Mouse (Mus musculus) c-Kit-positive CD71-positive TER-119-negative erythroid progenitor cells, embryonic 14.5 days (primary cell): ENCODE results near the gene N4bp1.

Source experiments
- DNase-seq: peaks from one replicate; pipeline ENCODE4 v3.0.0-alpha.2; 2013; ENCODE audit warnings: low read depth

The N4bp1 gene

DNA sequence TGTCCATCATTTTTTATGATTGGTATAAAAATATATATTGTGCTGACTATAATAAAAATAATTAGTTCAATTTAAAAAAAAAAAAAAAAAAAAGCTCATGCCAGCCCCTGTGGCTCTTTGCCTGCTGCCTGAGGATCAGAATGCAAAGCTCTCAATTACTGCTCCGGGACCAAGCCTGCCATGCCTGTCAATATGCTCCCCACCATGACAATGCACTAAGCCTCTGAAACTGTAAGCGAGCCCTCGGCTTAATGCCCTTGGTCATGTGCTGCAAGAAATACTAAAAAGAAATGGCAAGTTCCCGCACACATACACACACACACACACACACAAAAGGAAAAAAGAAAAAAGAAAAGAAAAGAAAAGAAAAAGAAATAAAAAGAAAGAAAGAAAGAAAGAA lies 60.3 kb downstream of the N4bp1 start:
- DNase-seq: no peak

- DNase-seq: peak; percentile 31
Observed at GRCm38 (mm10) chr8:86820756-86821201, 64.3 kb downstream of the N4bp1 start.

- no peak for DNase-seq
Observed at GRCm38 (mm10) chr8:86820186-86820755, 64.8 kb downstream of the N4bp1 start.

GRCm38 (mm10) chr8:86819426-86819825 lies 65.6 kb downstream of the N4bp1 start:
- no peak for DNase-seq

DNA sequence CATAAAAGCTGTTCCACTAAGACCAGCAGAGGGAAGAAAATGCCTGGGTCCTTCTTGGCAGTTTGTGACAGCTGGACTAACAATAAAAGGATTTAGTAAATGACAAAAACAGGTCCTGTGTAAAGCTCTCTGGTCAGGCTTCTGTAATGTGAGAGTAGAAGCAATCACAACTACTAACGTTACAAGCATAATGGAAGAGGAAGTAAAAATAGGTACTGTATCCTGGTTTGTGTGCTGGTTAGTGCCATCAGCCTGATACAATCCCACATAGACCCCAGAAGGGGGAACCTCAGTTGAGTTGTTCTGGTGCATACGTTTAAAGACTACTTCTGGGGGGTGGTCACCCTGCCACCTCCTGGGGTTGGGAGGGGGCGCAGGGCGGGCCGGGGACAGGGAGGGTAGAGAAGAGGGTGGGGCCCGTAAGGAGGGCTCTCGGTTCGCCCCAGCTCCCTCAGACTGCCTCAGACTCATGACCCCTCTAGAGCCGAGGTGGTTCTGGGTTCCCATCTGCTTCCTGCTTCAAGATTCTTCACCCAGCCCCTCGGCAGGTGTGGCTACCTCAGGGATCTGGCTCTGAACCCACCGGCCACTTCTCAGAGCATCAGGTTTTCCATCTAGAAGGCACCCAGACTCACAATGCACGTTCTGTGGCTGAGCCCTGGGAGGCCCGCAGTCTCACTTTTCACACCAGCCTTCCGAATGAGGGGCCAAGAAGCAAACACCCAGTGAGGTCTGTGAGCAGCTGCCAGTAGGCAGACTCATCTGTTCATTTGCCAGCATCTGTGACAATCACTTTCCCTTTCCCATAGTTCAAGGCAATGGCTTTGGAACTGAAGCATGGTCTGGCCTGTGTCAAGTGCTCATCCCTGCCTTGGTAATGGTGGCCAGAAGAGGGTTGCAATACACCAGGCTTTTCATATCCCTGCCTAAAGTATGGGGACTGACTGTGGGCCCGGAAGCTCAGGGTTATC lies 75.8 kb downstream of the N4bp1 start:
- DNase-seq: no peak

DNA sequence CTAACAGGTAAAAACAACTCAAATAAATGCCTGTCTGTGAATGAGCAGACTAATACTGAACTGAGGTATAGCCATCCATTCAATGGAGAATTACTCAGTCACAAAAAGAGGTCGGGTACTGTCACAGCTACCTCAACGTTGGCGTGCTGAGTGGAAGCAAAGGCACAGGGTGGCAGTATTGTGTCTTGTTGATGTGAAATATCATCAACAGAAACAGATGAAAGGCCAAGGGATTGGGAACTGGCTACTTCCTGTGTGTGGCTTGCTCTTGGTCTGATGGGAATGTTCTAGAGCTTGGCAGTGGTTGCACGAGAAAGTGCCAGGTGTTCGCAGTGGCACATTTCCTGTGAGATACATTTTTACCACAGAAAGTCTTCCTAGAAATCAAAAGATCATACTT lies 76.8 kb downstream of the N4bp1 start:
- DNase-seq: no peak

DNA sequence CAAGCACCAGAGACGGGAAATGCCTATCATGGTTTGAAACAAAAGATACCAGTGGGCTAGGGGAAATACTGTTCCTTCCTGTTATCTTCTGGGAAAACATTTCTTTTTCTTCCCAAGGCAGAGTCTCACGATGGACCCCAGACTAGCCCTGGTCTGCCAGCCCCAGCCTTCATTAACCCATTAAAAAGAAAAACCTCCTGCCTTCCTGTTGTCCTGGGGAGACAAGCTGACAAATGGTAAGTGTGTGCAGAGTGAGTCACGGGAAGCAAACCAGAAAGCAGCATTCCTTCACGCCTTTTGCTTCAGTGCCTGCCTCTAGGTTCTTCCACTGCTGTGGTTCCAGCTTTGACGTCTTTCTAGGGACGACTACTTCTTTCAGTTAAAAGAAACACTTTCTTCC lies 83.1 kb downstream of the N4bp1 start:
- no peak for DNase-seq

DNA sequence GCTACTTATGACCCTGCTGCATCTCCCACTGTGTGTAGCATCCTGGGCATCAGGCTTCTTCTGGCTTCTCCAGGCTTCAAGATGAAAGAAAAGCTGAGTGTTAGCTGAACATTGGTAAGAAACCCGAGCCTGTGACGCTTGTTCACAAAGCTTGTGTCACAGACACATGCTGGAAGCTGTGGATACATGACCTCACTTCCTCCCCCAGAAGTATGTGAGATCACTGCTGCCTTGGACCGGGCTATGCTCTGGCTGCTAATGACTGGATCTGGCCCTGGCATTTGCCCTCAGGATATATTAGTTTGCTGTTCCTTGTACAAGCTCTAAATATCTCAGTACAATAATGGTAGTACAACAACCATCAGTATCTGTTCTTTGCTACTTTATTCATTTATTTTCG lies 84.1 kb downstream of the N4bp1 start:
- DNase-seq: no peak

DNA sequence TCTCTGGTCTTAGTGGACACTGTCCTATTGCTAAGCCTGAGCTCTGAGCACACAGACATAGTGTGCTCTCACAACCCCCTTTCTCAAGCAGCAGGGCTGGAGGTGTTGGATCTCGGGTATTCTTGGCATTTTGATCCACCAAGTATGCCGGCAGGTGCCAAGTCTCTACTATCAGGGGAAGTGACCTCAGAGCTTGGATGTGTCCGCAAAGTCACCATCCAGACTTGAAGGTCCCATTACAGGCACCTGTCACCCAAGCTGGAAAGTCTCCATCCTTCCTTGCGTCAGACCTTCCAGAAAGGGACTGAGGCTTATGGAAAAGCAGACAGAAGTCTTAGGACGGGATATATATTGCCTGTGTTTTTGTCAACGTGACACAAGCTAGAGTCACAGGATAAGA lies 86.9 kb downstream of the N4bp1 start:
- DNase-seq: no peak

GRCm38 (mm10) chr8:86797705-86798104 lies 87.4 kb downstream of the N4bp1 start:
- DNase-seq: no peak

GRCm38 (mm10) chr8:86794716-86795115 lies 90.3 kb downstream of the N4bp1 start:
- no peak for DNase-seq

DNA sequence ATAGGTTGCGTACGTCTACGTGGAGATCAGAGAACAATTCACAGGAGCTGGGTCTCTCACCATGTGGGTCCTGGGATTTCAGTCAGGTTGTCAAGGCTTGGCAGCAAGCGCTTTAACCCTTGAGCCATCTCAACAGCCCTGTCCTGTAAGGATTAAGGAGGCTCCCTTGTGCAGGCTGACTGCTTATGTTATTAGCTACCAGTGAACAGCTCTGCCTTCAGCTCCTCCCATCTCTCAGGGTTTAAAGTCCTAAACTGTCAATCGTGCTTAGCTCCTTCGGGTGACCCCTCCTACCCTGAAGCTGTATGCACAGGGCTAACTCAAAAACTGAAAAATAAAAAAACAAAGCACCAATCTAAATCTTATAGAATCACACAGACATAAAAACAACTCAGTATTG lies 93.5 kb downstream of the N4bp1 start:
- no peak for DNase-seq

DNA sequence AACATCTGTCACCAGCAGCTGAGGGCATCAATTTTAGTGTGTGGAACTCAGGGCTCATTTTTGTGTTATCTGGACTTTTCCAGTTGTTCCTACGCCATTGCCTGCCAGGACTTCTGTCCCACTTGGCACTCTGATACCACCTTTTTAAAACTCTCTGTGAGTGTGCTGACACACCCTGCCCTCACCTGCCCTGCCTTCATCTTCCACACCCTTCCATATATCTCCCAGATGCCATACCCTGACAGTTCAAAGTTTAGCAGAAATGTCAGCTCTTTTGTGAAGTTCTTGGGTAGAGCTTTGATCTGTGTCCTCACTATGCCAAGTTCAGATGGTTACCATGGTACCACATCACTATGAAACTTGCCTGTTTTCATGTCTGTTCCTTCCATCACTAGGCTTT lies 95.5 kb downstream of the N4bp1 start:
- DNase-seq: no peak

DNA sequence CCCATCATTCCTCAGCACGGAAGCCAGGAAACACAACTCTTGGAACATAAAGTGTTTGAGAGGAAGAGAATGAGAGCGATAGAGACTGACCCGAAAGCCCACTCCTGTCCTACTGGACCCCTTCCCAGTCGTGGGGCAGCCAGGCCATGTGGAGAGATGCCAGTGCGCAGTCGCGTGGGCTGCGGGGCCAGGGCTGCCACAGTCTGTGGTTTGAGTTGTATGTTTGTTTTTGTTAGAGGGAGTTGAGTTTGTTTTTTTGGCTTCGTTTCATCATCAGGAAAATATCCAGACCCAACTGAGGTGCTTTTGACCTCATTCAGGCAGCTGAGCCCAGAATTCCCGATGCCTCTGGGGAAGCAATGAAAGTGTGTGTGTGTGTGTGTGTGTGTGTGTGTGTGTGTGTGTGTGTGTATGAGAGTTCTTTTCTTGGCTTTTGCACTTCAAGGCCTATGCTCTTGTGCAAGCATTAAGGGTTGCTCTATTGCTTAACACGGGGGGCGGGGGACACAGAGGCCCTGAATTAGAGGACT lies 97.1 kb downstream of the N4bp1 start:
- no peak for DNase-seq

- no peak for DNase-seq
Observed at GRCm38 (mm10) chr8:86786498-86786897, 98.6 kb downstream of the N4bp1 start.

GRCm38 (mm10) chr8:86781094-86781493 lies 104.0 kb downstream of the N4bp1 start:
- no peak for DNase-seq

DNA sequence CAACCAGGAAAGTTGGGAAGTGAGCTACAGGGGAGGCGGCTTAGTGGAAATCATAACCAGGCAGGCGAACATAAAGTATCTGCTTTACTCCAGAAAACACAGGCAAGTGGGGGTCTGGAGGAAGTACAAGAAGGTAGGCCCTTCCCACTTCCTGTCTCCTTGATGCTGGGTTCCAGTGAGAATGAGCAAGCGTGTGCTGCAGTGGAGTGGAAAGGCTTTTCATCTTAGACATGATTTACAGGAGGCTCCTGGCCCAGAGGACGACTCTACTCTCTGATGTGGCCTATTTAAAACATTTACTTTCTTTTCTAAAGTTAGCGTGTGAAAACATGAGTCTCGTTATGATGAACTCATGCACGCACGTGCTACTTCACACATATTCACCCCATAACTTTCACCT lies 105.9 kb downstream of the N4bp1 start:
- no peak for DNase-seq

DNA sequence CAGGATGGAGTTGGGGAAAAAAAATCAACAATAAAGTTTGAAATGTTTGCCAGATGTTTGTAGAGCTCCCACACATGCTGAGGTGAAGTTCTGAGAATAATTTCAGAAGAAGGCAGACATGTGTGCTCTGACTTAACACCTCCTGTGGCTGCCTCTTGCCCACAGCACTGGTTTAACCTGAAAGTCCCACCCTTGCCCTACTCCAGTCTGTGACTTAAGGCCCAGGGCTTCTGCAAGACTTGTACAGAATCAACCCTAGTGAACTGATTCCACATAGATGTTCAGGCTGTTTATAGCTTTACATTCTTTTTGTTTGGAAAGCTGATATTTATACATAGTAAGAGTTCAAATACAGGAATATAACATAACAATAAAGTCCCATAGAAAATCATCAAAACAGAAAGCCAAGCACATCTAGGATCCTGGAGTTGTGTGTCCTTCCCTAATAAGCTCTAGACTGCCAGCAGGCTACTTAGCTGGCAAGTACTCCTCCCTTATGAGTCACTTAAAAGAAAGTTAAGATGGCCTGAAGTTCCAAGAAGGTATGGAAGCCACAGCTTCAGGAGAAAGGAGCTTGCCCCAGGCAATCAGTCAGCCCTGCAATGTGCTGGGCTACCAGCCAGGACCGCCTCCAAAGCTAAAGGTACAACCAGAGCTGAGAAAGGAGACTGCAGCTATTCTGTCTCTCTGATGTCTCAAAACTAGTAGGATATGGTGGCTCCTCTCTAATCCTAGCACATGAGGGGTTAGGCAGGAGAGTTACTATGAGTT lies 114.9 kb downstream of the N4bp1 start:
- DNase-seq: no peak

- no peak for DNase-seq
Observed at GRCm38 (mm10) chr8:86768499-86768898, 116.6 kb downstream of the N4bp1 start.

- no peak for DNase-seq
Observed at GRCm38 (mm10) chr8:86766548-86767211, 118.4 kb downstream of the N4bp1 start.

- DNase-seq: no peak
Observed at GRCm38 (mm10) chr8:86765669-86766068, 119.4 kb downstream of the N4bp1 start.

- DNase-seq: peak; percentile 48
Observed at GRCm38 (mm10) chr8:86765155-86765554, 119.9 kb downstream of the N4bp1 start.
